Mouse (Mus musculus) cerebellum, adult 11-12 months (tissue): ENCODE results near the gene Olfr141.

Experiments used
- DNase-seq: peaks from one replicate; pipeline ENCODE4 v3.0.0; 2022

The Olfr141 gene

GRCm38 (mm10) chr2:86809918-86810317 lies at the start of gene Olfr141:
Olfr141 (minus strand) TSS chr2:86810018.
- no peak for DNase-seq

- DNase-seq: no peak
Observed at GRCm38 (mm10) chr2:86851596-86851995, 41.8 kb upstream of the Olfr141 start, which contains the start of gene Olfr1095. Olfr1095 (minus strand) TSS chr2:86851696.

- DNase-seq: no peak
Observed at GRCm38 (mm10) chr2:86824363-86824762, 14.5 kb upstream of the Olfr141 start, which contains the start of gene Olfr1094. Olfr1094 (plus strand) TSS chr2:86824663.

- DNase-seq: no peak
Observed at GRCm38 (mm10) chr2:86782179-86782578, 27.6 kb downstream of the Olfr141 start, which contains the start of gene Olfr1093. Olfr1093 (plus strand) TSS chr2:86782479.

GRCm38 (mm10) chr2:86761050-86761449 lies 48.8 kb downstream of the Olfr141 start:
- no peak for DNase-seq

- DNase-seq: no peak
Observed at GRCm38 (mm10) chr2:86758893-86759292, 50.9 kb downstream of the Olfr141 start, which contains the start of gene Olfr1090. Olfr1090 (minus strand) TSS chr2:86758993.
